Mouse (Mus musculus): ENCODE measurements around the gene Rsph14.

The Rsph14 gene

GRCm38 (mm10) chr10:75032395-75032794 lies at the start of gene Rsph14:
Gene Rsph14 (minus strand): TSS chr10:75032586.
- no peak for DNase-seq (ENCODE audit: low read depth)

- no peak for DNase-seq (ENCODE audit: low read depth)
Measured at GRCm38 (mm10) chr10:75078174-75079128, 46.1 kb upstream of the Rsph14 start.

- no peak for DNase-seq (ENCODE audit: low read depth)
Measured at GRCm38 (mm10) chr10:75075665-75076064, 43.3 kb upstream of the Rsph14 start.

- DNase-seq (ENCODE audit: low read depth): peak; percentile 82
Measured at GRCm38 (mm10) chr10:75070281-75070976, 38.0 kb upstream of the Rsph14 start.

GRCm38 (mm10) chr10:75068624-75069328 lies 36.4 kb upstream of the Rsph14 start:
- no peak for DNase-seq (ENCODE audit: low read depth)

GRCm38 (mm10) chr10:75068086-75068485 lies 35.7 kb upstream of the Rsph14 start:
- DNase-seq (ENCODE audit: low read depth): no peak

- DNase-seq (ENCODE audit: low read depth): no peak
Measured at GRCm38 (mm10) chr10:75067446-75067845, 35.1 kb upstream of the Rsph14 start.

GRCm38 (mm10) chr10:75065691-75066090 lies 33.3 kb upstream of the Rsph14 start:
- no peak for DNase-seq (ENCODE audit: low read depth)

GRCm38 (mm10) chr10:75063301-75063965 lies 31.0 kb upstream of the Rsph14 start:
- DNase-seq (ENCODE audit: low read depth): no peak

- peak; percentile 42 for DNase-seq (ENCODE audit: low read depth)
Measured at GRCm38 (mm10) chr10:75062621-75063020, 30.2 kb upstream of the Rsph14 start.

GRCm38 (mm10) chr10:75062189-75062561 lies 29.8 kb upstream of the Rsph14 start:
- DNase-seq (ENCODE audit: low read depth): peak; percentile 52

GRCm38 (mm10) chr10:75061341-75062188 lies 29.2 kb upstream of the Rsph14 start:
- DNase-seq (ENCODE audit: low read depth): no peak

- DNase-seq (ENCODE audit: low read depth): no peak
Measured at GRCm38 (mm10) chr10:75060843-75061235, 28.5 kb upstream of the Rsph14 start.

- DNase-seq (ENCODE audit: low read depth): peak; percentile 82
Measured at GRCm38 (mm10) chr10:75060217-75060842, 27.9 kb upstream of the Rsph14 start, which contains the start of gene Bcr. Gene Bcr (plus strand): TSS chr10:75060592.

- DNase-seq (ENCODE audit: low read depth): peak; percentile 84
Measured at GRCm38 (mm10) chr10:75059396-75059795, 27.0 kb upstream of the Rsph14 start.

- DNase-seq (ENCODE audit: low read depth): peak; percentile 69
Measured at GRCm38 (mm10) chr10:75058761-75059395, 26.5 kb upstream of the Rsph14 start.

- no peak for DNase-seq (ENCODE audit: low read depth)
Measured at GRCm38 (mm10) chr10:75058336-75058735, 25.9 kb upstream of the Rsph14 start.

GRCm38 (mm10) chr10:75056255-75056654 lies 23.9 kb upstream of the Rsph14 start:
- no peak for DNase-seq (ENCODE audit: low read depth)

GRCm38 (mm10) chr10:75055672-75056071 lies 23.3 kb upstream of the Rsph14 start:
- peak; percentile 53 for DNase-seq (ENCODE audit: low read depth)

- DNase-seq (ENCODE audit: low read depth): peak; percentile 59
Measured at GRCm38 (mm10) chr10:75054125-75054524, 21.7 kb upstream of the Rsph14 start.

Measured in 416B (cell line).